Mouse (Mus musculus): ENCODE measurements around the gene Slc24a4. TPM values are rescaled to one million over a fixed set of nuclear protein-coding genes. Genes with fewer than 3 reads are reported as not detected.

The Slc24a4 gene
- polyA plus RNA-seq (2015; fragmentation: Nextera tagmentation; extraction: Ambion mirVana) = 0.08 and 0.19 TPM in 2 replicates

GRCm38 (mm10) chr12:102128081-102128790 is at the start of gene Slc24a4:
Slc24a4 (plus strand) TSS chr12:102128733.

GRCm38 (mm10) chr12:102282763-102283482 is 154.4 kb downstream of the Slc24a4 start, which contains the start of gene Rin3:
Rin3 (plus strand) TSS chr12:102283048.

Other genes with a start within 250 kb of the Slc24a4 start
- 13.7 and 22.9 TPM in 2 replicates for gene Trip11, start 215.5 kb upstream of the Slc24a4 start, polyA plus RNA-seq (2015; fragmentation: Nextera tagmentation; extraction: Ambion mirVana)
- gene Atxn3, start 170.5 kb upstream of the Slc24a4 start, polyA plus RNA-seq (2015; fragmentation: Nextera tagmentation; extraction: Ambion mirVana) = 9.6 and 10.9 TPM in 2 replicates
- 13.9 and 20.7 TPM in 2 replicates for gene Cpsf2, start 152.7 kb upstream of the Slc24a4 start, polyA plus RNA-seq (2015; fragmentation: Nextera tagmentation; extraction: Ambion mirVana)
- gene Rin3, start 154.3 kb downstream of the Slc24a4 start, polyA plus RNA-seq (2015; fragmentation: Nextera tagmentation; extraction: Ambion mirVana) = 7.6 and 8.4 TPM in 2 replicates